Mouse (Mus musculus) gastrocnemius, adult 2 months (tissue): Measurements from ENCODE around the gene Spata2. TPM values are rescaled to one million over a fixed set of nuclear protein-coding genes. Genes with fewer than 3 reads are reported as not detected.

Source experiments
- DNase-seq: peaks from one replicate; pipeline ENCODE4 v3.0.0; 2022
- H3K27ac ChIP-seq: fragments of 200-600 bp; 2 replicates; pipeline ENCODE4 v1.8.1; 2022; ENCODE audit warnings: mild to moderate bottlenecking
- H3K4me3 ChIP-seq: fragments of 200-600 bp; 2 replicates; pipeline ENCODE4 v1.8.1; 2022; ENCODE audit warnings: mild to moderate bottlenecking, moderate library complexity
- CTCF ChIP-seq: fragments of 200-600 bp; IDR thresholded peaks from 2 replicates; pipeline ENCODE4 v1.8.1; 2022; ENCODE audit warnings: antibody characterized with exemption, mild to moderate bottlenecking, moderate library complexity
- intact Hi-C: fragments of 180-260 bp; cut with DNase I; formaldehyde crosslinking; loops from one replicate; pipeline ENCODE4 v1.15.1; 2025
- total RNA-seq, 2 experiments: library from RNA; stranded (reverse); gene quantifications; 2 replicates each; pipeline ENCODE4 v1.2.3; 2021

Spata2 gene
- total RNA-seq, 2 experiments from 2014 or later = 18.4 to 18.9 TPM

DNA sequence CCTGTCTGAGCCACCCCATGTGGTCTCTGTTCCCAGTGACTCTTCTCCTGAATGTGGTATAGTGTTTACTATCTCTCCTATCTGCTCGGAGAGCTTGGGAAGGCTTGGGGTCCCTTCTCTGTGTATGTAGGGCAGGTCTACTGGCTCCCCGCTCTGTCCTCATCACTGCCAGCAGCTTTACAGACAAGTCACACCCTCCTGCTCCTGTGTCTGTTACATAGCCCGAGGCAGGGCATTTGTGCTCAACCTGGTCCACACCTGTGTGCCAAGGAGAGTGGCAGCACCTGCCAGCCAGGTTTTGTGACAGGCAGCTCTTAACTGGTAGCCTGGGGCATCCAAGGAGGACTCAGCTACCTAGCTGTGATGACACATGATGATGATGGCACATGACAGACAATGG, 22.1 kb downstream of the Spata2 start:
- intact Hi-C loops = no loop called here
- Histone ChIP-seq H3K4me3 (no peak overlapping the region), H3K27ac (no peak overlapping the region; the same call in 1 of the 2 replicates)
- no peak for TF ChIP-seq CTCF
- DNase-seq = no peak

DNA sequence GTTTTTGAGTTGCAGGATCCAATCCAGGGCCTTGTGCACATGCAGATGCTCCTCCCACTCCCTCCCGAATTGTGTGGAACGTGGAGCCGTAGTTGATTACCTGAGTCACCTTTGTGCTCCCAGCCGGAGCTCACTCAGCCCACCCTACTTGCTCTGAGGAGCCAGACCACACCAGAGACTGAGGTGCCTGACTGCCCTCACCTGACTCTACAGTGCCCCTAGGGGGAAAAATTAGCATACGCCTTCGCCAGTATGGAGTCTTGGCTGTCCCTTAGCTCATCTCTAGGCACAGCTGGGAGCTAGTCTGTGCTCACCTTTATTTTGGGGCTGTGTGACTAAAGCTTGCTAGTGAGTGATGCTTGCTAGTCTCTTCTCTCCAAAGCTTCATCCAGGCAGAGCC, 24.2 kb downstream of the Spata2 start:
- Histone ChIP-seq H3K27ac (no peak overlapping the region), H3K4me3 (no peak overlapping the region)
- DNase-seq = no peak
- intact Hi-C loops = no loop called here
- TF ChIP-seq CTCF = peak; percentile 15; the same call in 1 of the 2 replicates

DNA sequence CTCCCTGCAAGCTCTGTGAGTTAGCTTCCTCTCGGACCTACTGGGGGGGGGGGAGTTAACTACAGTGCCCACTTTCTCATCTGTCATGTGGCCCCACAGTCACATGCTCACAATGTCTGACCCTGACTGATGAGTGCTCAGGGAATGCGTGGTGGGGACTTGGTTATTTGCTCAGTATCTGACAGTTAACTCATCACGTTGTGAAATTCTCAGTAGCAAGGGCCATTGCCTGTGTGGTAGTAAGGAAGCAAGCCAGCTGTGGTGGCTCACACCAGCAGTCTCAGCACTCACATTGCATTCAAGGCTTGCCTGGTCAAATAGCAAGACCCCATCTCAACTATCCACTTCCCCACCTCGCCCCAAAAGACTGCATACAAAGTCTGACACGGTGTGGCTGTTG, 25.5 kb downstream of the Spata2 start:
- no peak overlapping the region for H3K4me3 ChIP-seq

DNA sequence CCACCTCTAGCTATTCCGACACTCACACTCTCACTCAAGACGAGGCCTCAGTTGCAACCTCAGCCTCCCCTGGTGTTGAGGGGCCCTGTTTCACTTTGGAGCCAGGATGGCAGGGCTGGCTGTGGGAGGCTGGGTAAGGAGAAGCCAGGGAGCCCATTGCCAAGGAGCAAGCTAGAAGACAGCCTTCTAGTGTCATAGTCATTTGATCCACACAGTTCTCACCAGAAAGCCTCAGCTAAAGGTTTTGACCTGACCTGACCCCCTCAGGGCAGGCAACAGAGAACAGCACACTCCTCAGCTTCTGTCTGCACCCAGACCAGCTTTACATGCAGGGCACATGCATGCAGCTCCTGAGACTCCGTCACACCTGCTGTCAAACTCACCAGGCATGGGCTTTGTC, 26.7 kb downstream of the Spata2 start:
- intact Hi-C loops = no loop called here
- no peak for TF ChIP-seq CTCF
- H3K27ac ChIP-seq = peak overlapping the region; percentile 81
- H3K4me3 ChIP-seq = no peak overlapping the region; the same call in 1 of the 2 replicates
- DNase-seq = peak; percentile 72

More for the DNA sequence above, 25.5 kb downstream of the Spata2 start:
- DNase-seq = no peak
- intact Hi-C loops = no loop called here
- TF ChIP-seq CTCF = no peak
- H3K27ac ChIP-seq = peak overlapping the region; percentile 13; the same call in 1 of the 2 replicates

DNA sequence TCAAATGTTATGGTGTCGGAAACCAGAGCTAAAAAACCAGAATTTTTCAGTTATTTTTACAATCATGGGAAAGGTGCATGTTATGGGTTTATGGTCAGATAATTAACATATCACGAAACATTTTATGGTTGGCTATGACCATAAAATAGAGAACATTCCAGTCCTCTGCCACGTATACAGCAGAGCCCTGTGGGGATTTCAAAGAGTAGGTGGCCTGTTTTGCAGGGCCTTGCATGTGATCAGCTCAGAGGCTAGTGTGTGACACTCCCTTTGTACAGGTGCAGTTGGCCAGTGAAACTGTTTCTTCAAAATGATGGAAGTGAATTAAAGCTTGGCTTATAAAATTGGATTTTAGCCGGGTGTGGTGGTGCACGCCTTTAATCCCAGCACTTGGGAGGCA, 28.9 kb downstream of the Spata2 start:
- no peak for TF ChIP-seq CTCF
- peak overlapping the region; percentile 50; the same call in 1 of the 2 replicates for H3K27ac ChIP-seq
- no peak for DNase-seq
- intact Hi-C loops = loop anchor here (2.0 to 5.0 kb wide), 3 partner anchors 42 to 242 kb away; partner anchors contain the start of gene Slc9a8
- no peak overlapping the region for H3K4me3 ChIP-seq

DNA sequence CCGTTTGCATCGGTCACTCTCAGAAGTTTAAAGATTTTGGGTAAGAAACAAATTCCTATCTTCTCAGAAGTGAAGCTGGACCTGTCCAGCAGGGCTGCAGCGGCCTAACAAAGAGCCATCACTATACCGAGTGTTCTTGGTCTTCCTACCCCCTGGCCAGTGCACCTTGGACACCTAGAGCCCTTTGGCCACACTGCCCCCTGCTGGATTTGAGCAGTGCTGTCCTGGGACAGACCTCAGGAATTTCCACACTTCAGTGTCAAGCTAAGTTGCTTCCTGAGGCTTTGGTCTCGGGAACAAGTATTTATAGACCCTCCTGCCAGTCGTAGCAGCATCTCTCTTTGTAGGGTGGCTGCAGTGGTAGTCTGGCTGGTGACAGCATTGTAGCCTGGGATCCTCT, 29.7 kb downstream of the Spata2 start:
- DNase-seq = peak; percentile 84
- H3K27ac ChIP-seq = peak overlapping the region; percentile 50
- no peak overlapping the region for H3K4me3 ChIP-seq
- intact Hi-C loops = loop anchor here (2.0 to 5.0 kb wide), 3 partner anchors 41 to 241 kb away; partner anchors contain the start of gene Slc9a8
- peak; percentile 92 for TF ChIP-seq CTCF

DNA sequence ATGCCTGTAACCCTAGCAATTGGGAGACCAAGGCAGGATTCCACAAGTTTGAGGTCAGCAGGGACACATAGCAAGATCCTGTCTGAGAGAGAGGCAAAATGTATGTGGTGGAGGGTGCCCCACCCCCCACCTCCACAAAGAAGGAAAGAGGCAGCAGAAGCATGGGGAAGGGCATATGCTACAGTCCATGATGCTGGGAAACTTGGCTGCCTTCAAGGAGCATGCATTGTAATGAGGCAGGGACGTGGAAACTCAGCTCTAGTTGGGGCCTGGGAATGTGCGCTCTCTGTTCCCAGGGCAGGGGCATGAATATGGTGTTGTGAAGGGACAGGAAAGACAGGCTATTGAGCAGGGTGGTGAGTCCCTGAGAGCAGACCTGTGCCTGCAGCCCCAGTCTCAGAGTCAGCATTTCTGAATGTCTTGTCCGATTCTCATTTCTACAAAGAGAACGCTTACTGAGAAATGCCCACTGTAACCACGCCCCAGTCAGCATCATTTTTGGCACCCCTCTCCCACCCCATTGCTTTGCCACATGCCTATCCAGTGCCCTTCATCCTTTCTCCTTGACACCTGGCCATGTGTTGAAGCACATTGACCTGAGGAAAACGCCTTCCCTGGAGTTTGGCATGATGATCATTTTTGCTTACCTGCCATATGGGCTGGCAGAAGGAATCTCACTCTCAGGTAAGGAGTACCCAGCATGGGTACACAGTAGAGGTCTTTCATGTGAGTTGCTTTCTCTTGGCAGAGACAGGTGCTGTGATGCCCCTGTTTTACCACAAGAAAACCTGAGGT, 33.4 kb downstream of the Spata2 start:
- H3K27ac ChIP-seq = peak overlapping the region; percentile 78
- no peak overlapping the region for H3K4me3 ChIP-seq
- DNase-seq = peak; percentile 12
- TF ChIP-seq CTCF = no peak
- intact Hi-C loops = no loop called here

DNA sequence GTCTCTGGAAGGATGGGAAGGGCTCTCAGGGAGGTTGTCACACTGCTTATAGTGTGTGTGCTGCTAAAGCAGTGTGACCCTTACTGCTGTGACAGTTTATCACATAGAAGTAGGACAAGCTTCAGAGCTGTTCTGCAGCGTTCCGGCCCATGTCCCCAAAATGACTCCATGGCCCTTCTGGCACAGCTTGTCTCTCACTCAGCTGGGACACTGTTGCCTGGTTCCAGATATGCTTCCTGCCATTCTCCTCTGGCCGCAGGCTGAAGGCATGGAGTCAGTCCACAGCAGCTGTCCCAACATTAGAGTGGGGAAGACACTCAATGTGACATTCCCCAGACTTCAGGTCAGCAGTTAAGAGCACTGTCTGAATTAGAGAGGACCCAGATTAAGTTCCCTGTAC, 34.1 kb downstream of the Spata2 start:
- H3K27ac ChIP-seq = peak overlapping the region; percentile 78
- TF ChIP-seq CTCF = no peak
- intact Hi-C loops = no loop called here
- peak; percentile 54 for DNase-seq
- no peak overlapping the region for H3K4me3 ChIP-seq

DNA sequence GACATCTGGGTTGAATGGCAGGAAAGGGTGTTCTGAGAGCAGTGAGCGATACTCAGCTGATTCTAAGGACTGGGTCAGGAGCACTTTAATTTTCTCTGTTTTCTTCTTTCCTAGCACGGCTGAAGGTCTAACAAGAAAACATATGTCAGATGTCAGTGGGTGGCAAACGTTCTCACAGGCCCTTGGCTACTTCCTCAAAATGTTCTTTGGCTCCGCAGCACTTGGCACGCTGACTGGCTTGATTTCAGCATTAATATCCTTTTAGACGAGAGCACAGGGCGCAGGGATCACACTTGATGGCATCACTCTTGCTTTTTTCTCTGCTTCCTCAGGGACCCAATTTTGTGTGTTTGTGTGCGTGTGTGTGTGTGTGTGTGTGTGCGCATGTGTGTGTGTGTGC, 35.5 kb downstream of the Spata2 start:
- peak; percentile 65 for DNase-seq
- peak overlapping the region; percentile 71 for H3K27ac ChIP-seq
- TF ChIP-seq CTCF = no peak
- no peak overlapping the region for H3K4me3 ChIP-seq
- intact Hi-C loops = no loop called here

DNA sequence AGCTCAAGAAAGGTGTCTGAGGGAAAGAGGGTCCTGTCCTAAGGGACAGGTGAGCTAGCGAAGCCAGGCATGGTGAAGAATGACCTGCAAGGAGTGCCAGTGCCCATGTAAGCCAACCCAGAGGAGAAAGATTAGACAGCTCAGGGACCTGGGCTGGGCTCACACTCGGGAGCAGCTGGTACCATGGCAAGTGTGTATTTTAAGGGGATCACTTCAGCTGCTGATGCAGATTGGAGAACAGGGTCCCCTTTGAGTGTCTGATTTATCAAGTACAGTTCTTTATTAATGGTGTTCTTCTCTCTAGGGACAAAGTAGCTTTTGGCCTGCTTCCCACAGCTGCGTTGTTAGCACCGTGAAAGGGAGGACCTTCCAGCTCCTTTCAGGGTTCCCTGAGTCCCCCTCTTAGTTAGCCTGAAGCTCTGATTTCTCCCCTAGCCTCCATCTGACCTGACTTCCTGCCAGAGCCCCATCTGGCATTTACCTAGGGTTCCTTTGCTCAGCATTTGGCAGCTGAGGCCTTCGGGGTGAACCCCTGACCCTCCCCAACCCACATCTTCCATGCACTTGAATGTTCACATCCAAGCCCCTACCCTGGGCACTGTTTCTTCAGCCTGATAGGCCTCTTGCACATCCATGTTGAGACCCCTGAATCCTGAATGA, 36.2 kb downstream of the Spata2 start:
- H3K4me3 ChIP-seq = no peak overlapping the region
- DNase-seq = peak; percentile 64
- intact Hi-C loops = no loop called here
- no peak for TF ChIP-seq CTCF
- H3K27ac ChIP-seq = peak overlapping the region; percentile 71

DNA sequence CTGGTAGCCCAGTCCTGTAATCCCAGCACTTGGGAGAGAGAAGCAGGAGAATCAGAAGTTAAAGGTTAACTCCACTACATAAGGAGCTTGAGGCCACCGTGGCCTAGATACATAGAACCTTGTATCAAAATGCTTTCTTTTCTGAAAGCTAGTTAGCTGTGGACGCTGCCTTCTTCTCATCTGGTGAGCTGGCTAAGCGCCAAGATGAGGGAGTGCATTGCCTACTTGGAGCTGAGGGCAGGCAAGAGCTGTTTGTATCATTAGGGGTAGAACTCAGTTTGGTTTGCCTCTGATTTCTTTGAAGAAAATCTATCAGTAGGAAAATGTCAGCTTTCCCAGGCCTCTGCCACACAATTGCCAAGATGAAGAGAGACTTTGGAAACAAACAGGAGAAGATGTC, 38.9 kb downstream of the Spata2 start:
- DNase-seq = no peak
- H3K27ac ChIP-seq = peak overlapping the region; percentile 61; the same call in 1 of the 2 replicates
- no peak for TF ChIP-seq CTCF
- no peak overlapping the region for H3K4me3 ChIP-seq
- intact Hi-C loops = no loop called here

DNA sequence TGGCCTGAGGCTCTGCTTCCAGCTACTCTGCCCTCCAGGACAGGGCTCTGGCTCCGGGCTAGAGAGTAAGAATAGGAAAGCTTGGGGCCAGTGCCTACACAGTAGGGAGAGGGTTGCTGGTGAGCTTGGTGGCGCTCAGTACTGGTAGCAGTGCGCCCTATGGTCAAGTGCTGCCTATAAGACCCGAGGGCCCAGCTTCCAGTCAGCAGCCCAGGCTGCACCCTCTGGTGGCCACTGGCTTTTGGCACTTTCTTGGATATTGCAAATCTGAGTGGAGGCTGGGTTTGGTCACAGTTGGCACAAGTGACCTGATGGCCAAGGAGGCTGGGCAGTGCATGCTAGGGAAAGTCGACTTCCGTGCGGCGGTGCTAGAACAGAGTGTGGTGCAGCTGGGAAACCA, 42.0 kb downstream of the Spata2 start:
- intact Hi-C loops = no loop called here
- Histone ChIP-seq H3K4me3 (no peak overlapping the region), H3K27ac (no peak overlapping the region)
- peak; percentile 9; the same call in 1 of the 2 replicates for TF ChIP-seq CTCF
- DNase-seq = no peak
